Mouse (Mus musculus): ENCODE results near the gene Cnrip1. TPM values are rescaled to one million over a fixed set of nuclear protein-coding genes. Genes with fewer than 3 reads are reported as not detected.
"Not testable (repeated sequence)": the region's sequence is repeated elsewhere in the genome, so short reads cannot be mapped to it uniquely, and the experiment has no call there.

The Cnrip1 gene
- polyA plus RNA-seq (2016; fragmentation: Nextera tagmentation; extraction: Ambion mirVana) = 5.7 and 6.6 TPM in 2 replicates

DNA sequence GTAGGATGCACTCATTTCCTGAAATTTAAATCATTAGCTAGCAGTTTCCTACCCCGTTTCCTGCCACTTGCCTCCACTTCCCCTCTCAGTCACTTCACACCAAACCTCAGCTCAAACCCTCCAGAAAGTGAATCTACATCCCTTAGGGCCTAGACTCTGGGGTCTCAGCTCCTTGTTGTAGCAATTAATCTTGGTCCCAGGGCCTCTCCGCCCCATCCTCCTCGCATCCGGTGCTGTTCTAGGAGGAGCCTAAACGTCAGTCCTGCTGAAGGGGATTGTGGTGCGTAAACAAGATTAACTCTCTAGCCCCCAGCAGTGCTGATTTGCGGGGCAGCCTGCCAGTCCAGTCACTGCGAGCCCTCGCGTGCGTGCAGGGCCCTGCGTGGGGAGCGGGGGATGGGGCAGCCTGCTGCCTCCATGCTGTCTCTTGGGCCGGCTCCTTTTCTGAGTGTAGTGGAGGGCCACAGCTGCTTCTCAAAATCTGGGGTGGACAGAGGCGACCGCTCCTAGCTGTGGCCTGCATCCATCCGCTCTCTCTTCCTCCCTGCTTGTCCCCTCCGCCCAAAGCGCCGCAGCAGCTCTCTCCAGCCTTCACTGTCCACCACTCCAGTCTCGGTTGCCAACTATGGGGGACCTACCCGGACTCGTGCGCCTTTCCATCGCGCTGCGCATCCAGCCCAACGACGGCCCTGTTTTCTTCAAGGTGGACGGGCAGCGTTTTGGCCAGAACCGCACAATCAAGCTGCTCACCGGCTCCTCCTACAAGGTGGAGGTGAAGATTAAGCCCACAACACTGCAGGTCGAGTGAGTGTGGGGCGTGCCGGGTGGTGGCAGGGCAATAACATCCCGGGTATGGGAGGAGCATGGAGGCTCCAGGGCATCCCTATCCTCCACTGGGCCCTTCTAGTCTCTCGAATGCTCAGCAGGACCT lies at the start of gene Cnrip1, which contains the start of gene Plek:
Gene Cnrip1 (plus strand): TSS at position 42 of the 931 bp plus-strand sequence.
Gene Plek (minus strand): TSS at position 837 of the 931 bp plus-strand sequence.
- H3K36me3 ChIP-seq = no peaks in the 10 kb centered on the region
- peak within 1 kb of the TSS; percentile 39 for H3K9ac ChIP-seq
- peaks cover 14% of the 10 kb centered on the region for H3K27me3 ChIP-seq (replicated peaks)
- 2% methylated on average over 37 of the region's 38 CpGs for WGBS (ENCODE audit: insufficient replicate concordance)
- H3K4me1 ChIP-seq = 0 out of 2 replicates have a peak, but pooled peaks cover 8% of the 10 kb centered on the region
- peak; percentile 68 for ATAC-seq
- peak within 1 kb of the TSS; percentile 61 for H3K27ac ChIP-seq
- no peaks in the 10 kb centered on the region for H3K9me3 ChIP-seq (replicated peaks)
- H3K4me2 ChIP-seq = peak within 1 kb of the TSS; percentile 63
- H3K4me3 ChIP-seq = peak within 1 kb of the TSS; percentile 49

DNA sequence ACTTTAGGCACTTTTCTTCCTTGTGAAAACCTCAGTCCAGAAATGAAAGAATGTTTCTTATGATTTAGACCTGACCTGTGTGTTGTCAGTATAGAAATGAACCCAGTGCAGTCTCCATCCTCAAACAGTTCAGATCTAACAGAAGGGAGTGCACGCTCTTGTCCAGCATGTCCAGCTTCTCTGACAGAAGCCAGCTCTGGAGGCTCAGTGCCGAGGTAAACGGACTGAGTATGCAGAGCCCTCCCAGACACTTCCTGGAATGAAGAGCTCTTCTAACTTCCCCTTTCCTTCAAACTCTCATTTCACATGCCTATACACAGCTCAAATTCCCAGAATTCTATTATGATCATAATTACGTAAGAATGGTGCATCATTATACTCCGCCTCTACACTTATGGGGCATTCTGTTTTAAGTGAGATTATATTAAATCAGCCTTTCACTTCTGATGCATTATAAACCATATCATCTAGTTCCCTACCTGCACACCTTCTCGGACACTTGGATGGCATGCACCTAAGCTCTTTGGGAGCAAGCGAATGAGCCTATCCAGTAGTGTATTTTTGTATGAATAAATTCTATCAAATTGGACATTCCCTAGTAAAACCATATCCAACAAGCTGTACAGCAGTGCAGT lies 48.5 kb upstream of the Cnrip1 start:
- no peaks in the 10 kb centered on the region for H3K9me3 ChIP-seq (replicated peaks)

GRCm38 (mm10) chr11:17003757-17004156 lies 47.6 kb upstream of the Cnrip1 start:
- ATAC-seq = no peak
- Histone ChIP-seq H3K27ac (0 out of 2 replicates have a peak overlapping the region, but pooled peaks have one; percentile 70), H3K36me3 (no peaks in the 10 kb centered on the region), H3K4me3 (no peak overlapping the region), H3K4me2 (no peak overlapping the region), H3K9ac (no peak overlapping the region), H3K4me1 (peaks cover 41% of the 10 kb centered on the region), H3K9me3 (replicated peaks) (no peaks in the 10 kb centered on the region), H3K27me3 (replicated peaks) (no peaks in the 10 kb centered on the region)
- WGBS (ENCODE audit: insufficient replicate concordance) = 24% methylated on average over 3 of the region's 3 CpGs

More for the DNA sequence above, 48.5 kb upstream of the Cnrip1 start:
- no peak overlapping the region for H3K4me3 ChIP-seq
- peak; percentile 33 for ATAC-seq
- H3K4me2 ChIP-seq = peak overlapping the region; percentile 25; the same call in 1 of the 2 replicates
- peaks cover 45% of the 10 kb centered on the region for H3K4me1 ChIP-seq
- no peaks in the 10 kb centered on the region for H3K27me3 ChIP-seq (replicated peaks)
- H3K9ac ChIP-seq = no peak overlapping the region
- 0 out of 2 replicates have a peak overlapping the region, but pooled peaks have one; percentile 47 for H3K27ac ChIP-seq
- H3K36me3 ChIP-seq = no peaks in the 10 kb centered on the region
- WGBS (ENCODE audit: insufficient replicate concordance) = 36% methylated on average over 7 of the region's 7 CpGs

DNA sequence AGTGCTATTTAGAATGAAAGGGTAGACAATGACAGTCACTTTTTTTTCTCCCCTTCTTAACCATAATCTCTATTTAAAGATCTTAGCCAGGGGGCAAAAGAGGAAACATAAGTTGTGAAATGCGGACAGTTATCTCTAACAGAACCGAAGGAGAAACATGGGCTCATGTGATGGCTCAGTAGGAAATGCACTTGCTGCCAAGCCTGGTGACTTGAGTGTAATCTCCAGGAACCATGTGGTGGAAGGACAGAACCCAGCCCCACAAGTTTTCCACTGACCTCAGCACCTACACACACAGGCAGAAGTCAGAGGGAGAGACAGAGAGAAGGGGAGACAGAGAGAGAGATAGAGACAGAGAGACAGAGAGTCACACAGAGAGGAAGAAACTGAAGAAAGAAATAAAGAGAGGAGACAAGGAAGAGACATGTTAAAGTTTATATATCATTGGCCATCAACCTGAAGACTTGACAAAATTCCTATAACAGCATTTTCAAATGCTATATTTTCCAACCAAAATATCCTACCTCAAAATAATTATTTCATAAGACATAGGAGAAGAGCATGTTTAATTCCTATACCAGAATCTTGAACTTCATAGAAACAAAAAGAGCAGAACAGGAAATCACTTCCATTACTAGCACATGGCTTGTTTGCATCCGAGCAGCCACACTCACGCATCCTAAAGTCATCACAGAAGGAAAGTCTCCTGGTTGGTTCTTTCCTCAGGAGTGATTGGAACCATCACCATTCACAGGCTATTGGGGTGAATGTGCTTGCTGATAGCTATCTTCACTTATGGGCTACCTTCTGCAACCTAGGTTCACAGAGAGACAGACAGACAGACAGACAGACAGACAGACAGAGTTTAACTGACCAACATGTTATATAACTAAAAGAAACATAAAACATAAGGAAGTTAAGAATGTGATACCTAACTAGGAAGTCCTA lies 46.2 kb upstream of the Cnrip1 start:
- H3K9me3 ChIP-seq (replicated peaks) = no peaks in the 10 kb centered on the region
- H3K4me1 ChIP-seq = peaks cover 39% of the 10 kb centered on the region
- no peaks in the 10 kb centered on the region for H3K36me3 ChIP-seq
- peak overlapping the region; percentile 70; the same call in 1 of the 2 replicates for H3K27ac ChIP-seq
- H3K4me3 ChIP-seq = no peak overlapping the region
- H3K9ac ChIP-seq = no peak overlapping the region
- H3K4me2 ChIP-seq = peak overlapping the region; percentile 18; the same call in 1 of the 2 replicates
- ATAC-seq = peak; percentile 76
- no peaks in the 10 kb centered on the region for H3K27me3 ChIP-seq (replicated peaks)
- 27% methylated on average over 4 of the region's 4 CpGs for whole genome bisulfite sequencing (ENCODE audit: insufficient replicate concordance)

- H3K27ac ChIP-seq = peak overlapping the region; percentile 15; the same call in 1 of the 2 replicates
- WGBS (ENCODE audit: insufficient replicate concordance) = 47% methylated on average over 3 of the region's 3 CpGs
- H3K4me2 ChIP-seq = 0 out of 2 replicates have a peak overlapping the region, but pooled peaks have one; percentile 6
- H3K4me1 ChIP-seq = peaks cover 29% of the 10 kb centered on the region
- not testable (repeated sequence) for ATAC-seq; H3K36me3 ChIP-seq; H3K9ac ChIP-seq; H3K9me3 ChIP-seq (replicated peaks); H3K27me3 ChIP-seq (replicated peaks)
- H3K4me3 ChIP-seq = peak overlapping the region; percentile 20
These were observed 44.9 kb upstream of the Cnrip1 start for GRCm38 (mm10) chr11:17006526-17006925.

- peak overlapping the region; percentile 36 for H3K4me2 ChIP-seq
- WGBS (ENCODE audit: insufficient replicate concordance) = 29% methylated on average over 5 of the region's 5 CpGs
These were observed 43.7 kb upstream of the Cnrip1 start for GRCm38 (mm10) chr11:17007517-17008173.

DNA sequence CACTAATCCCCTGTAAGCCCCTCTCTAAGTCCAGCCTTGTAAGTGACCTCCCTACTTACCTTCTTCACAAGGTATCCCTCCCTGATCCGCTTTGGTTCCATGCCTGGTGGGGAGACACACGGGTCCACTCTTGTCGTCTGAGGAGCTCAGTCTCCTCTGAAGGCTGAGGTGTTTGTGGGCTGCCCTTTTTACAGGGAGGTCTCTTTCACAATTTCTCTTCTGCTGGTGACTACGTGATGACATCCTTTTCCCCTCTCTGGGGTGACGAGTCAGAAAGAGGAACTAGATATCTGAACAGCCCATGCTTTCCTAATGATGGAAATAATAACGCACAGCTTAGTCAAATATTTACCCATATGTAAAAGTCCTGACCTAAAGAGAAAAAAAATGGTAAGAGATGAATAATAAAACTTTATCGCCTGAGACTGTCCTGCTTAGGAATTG lies 42.9 kb upstream of the Cnrip1 start:
- Histone ChIP-seq H3K9me3 (replicated peaks) (no peaks in the 10 kb centered on the region), H3K9ac (no peak overlapping the region), H3K4me1 (peaks cover 14% of the 10 kb centered on the region), H3K36me3 (no peaks in the 10 kb centered on the region), H3K27ac (no peak overlapping the region), H3K4me3 (peak overlapping the region; percentile 30), H3K27me3 (replicated peaks) (no peaks in the 10 kb centered on the region), H3K4me2 (peak overlapping the region; percentile 36)
- WGBS (ENCODE audit: insufficient replicate concordance) = 13% methylated on average over 7 of the region's 7 CpGs
- peak; percentile 45; the same call in 1 of the 2 replicates for ATAC-seq

More at GRCm38 (mm10) chr11:17007517-17008173, 43.7 kb upstream of the Cnrip1 start:
- Histone ChIP-seq H3K27me3 (replicated peaks) (no peaks in the 10 kb centered on the region), H3K9me3 (replicated peaks) (no peaks in the 10 kb centered on the region), H3K4me1 (peaks cover 23% of the 10 kb centered on the region), H3K9ac (no peak overlapping the region), H3K36me3 (no peaks in the 10 kb centered on the region), H3K4me3 (peak overlapping the region; percentile 30; the same call in 1 of the 2 replicates), H3K27ac (0 out of 2 replicates have a peak overlapping the region, but pooled peaks have one; percentile 15)
- ATAC-seq = no peak

DNA sequence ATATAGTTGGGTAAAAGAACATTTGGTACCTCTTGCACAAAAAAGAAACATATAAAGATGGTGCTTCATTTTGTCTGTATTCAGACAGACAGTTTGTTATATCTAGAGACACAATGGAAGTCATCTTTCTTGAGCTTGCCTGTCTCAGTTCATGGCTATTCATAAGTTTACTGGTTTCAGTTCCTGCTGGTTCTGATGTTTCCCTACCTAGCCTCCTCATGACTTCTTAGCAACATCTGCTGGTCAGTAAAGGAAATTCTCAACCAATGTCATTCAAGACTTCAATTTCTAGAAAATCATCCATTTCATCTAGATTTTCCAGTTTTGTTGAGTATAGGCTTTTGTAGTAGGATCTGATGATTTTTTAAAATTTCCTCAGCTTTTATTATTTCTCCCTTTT lies 38.4 kb upstream of the Cnrip1 start:
- no peak for ATAC-seq
- no peaks in the 10 kb centered on the region for H3K36me3 ChIP-seq
- no peaks in the 10 kb centered on the region for H3K27me3 ChIP-seq (replicated peaks)
- H3K27ac ChIP-seq = no peak overlapping the region
- H3K9ac ChIP-seq = no peak overlapping the region
- no peaks in the 10 kb centered on the region for H3K9me3 ChIP-seq (replicated peaks)
- H3K4me1 ChIP-seq = no peaks in the 10 kb centered on the region
- H3K4me3 ChIP-seq = no peak overlapping the region
- H3K4me2 ChIP-seq = no peak overlapping the region

DNA sequence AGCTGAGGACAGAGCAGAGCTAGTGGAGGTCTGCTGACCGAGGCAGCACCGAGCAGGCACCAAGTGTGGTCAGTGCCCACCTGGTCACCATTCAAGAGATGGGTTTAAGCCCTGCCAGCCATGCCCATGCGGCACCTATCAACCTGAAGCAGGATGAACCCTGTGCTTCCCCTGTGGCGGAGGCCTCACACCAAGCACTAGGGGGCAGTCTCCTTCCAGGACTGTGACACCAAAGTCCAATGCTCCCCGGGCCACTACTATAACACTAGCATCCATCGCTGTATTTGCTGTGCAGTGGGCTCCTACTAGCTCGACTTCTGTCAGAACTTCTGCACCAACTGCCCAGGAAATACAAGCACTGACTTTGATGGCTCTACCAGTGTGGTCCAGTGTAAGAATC lies 32.1 kb upstream of the Cnrip1 start:
- Histone ChIP-seq H3K36me3 (no peaks in the 10 kb centered on the region), H3K27me3 (replicated peaks) (no peaks in the 10 kb centered on the region), H3K27ac (no peak overlapping the region), H3K4me3 (no peak overlapping the region), H3K9ac (no peak overlapping the region), H3K4me2 (no peak overlapping the region), H3K9me3 (replicated peaks) (no peaks in the 10 kb centered on the region), H3K4me1 (peaks cover 4% of the 10 kb centered on the region; the same call in 1 of the 2 replicates)
- 76% methylated on average over 7 of the region's 7 CpGs for WGBS (ENCODE audit: insufficient replicate concordance)
- no peak for ATAC-seq

DNA sequence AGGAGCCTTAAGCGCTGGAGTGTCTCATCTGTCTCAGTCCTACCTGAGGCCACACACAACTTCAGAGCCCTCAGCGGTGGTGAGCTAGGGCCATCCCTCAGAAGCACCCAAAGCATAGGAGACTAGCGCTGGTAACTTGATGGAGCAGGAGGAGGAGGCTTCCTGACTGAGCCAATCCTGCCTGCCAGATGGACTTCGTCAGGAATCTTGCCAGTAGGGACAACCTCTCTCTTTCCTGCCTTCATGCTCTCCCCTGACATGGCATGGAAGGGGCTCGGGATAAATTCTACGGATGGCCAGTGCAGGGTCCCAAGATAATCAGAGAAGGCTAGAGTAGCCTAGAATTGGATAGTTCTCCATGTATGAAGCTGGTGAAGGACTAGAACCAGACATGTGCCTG lies 28.2 kb upstream of the Cnrip1 start:
- 77% methylated on average over 6 of the region's 6 CpGs for WGBS (ENCODE audit: insufficient replicate concordance)
- no peak overlapping the region for H3K9ac ChIP-seq
- no peak overlapping the region for H3K4me3 ChIP-seq
- H3K4me1 ChIP-seq = peaks cover 4% of the 10 kb centered on the region; the same call in 1 of the 2 replicates
- no peak overlapping the region for H3K27ac ChIP-seq
- no peaks in the 10 kb centered on the region for H3K36me3 ChIP-seq
- no peaks in the 10 kb centered on the region for H3K9me3 ChIP-seq (replicated peaks)
- no peak for ATAC-seq
- H3K27me3 ChIP-seq (replicated peaks) = no peaks in the 10 kb centered on the region
- no peak overlapping the region for H3K4me2 ChIP-seq

All from liver, embryonic 12.5 days (tissue).